Mouse (Mus musculus): ENCODE measurements at regions not wholly inside any gene's neighbourhood (a gene's known extent, or its start where the extent isn't known, plus 50 kb on each side); places are given as distances from the start of the nearest gene placed in this dataset.

- TF ChIP-seq NANOG (IDR thresholded peaks at IDR 0.05; ENCODE audit: borderline replicate concordance, low read length) (no peak), CTCF (conservative IDR thresholded peaks at IDR 0.05; ENCODE audit: low read length) (no peak), POU5F1 (IDR thresholded peaks at IDR 0.05; ENCODE audit: borderline replicate concordance, low read length) (no peak)
Measured at GRCm38 (mm10) chr2:21908813-21909480, 318.4 kb upstream of the Myo3a start.

DNA sequence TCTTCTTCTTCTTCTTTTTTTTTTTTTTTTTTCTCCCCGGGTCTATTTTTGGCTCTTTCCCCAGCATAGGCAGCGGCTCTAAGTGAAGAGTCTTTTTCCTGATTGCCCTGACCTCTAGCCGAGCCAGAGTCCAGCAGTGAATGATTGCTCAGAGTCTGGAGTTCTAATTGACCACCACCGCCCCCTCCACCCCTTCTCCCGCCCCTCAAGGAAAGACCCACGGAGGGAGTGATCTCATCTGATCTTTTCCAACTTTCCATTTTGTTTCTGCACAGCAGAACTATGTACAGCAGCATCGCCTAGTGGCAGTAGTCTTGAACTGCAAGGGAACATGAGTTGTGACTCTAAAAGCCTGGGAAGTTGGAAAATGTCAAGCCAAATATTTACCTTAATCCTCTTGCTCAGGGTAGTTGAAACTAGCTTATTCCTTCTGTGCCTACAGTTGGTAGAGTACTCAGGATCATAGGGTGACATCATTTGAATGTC lies 317.8 kb upstream of the Myo3a start:
- TF ChIP-seq POU5F1 (IDR thresholded peaks at IDR 0.05; ENCODE audit: borderline replicate concordance, low read length): no peak
- TF ChIP-seq CTCF (conservative IDR thresholded peaks at IDR 0.05; ENCODE audit: low read length): peak; percentile 100
- Histone ChIP-seq H3K4me1 (replicated peaks; ENCODE audit: low read depth, low read length) (no peaks in the 10 kb centered on the region), H3K27me3 (ENCODE audit: insufficient read depth, low read length) (no peaks in the 10 kb centered on the region), H3K4me3 (replicated peaks; ENCODE audit: low read length) (no peak overlapping the region), H3K9me3 (ENCODE audit: low read length) (0 out of 2 replicates have a peak, but pooled peaks cover 3% of the 10 kb centered on the region), H3K36me3 (ENCODE audit: insufficient read depth, low read length) (no peaks in the 10 kb centered on the region)

More at GRCm38 (mm10) chr2:21908813-21909480, 318.4 kb upstream of the Myo3a start:
- Histone ChIP-seq H3K4me3 (replicated peaks; ENCODE audit: low read length) (no peak overlapping the region), H3K9me3 (ENCODE audit: low read length) (0 out of 2 replicates have a peak, but pooled peaks cover 3% of the 10 kb centered on the region), H3K4me1 (replicated peaks; ENCODE audit: low read depth, low read length) (no peaks in the 10 kb centered on the region), H3K36me3 (ENCODE audit: insufficient read depth, low read length) (no peaks in the 10 kb centered on the region), H3K27me3 (ENCODE audit: insufficient read depth, low read length) (no peaks in the 10 kb centered on the region)

DNA sequence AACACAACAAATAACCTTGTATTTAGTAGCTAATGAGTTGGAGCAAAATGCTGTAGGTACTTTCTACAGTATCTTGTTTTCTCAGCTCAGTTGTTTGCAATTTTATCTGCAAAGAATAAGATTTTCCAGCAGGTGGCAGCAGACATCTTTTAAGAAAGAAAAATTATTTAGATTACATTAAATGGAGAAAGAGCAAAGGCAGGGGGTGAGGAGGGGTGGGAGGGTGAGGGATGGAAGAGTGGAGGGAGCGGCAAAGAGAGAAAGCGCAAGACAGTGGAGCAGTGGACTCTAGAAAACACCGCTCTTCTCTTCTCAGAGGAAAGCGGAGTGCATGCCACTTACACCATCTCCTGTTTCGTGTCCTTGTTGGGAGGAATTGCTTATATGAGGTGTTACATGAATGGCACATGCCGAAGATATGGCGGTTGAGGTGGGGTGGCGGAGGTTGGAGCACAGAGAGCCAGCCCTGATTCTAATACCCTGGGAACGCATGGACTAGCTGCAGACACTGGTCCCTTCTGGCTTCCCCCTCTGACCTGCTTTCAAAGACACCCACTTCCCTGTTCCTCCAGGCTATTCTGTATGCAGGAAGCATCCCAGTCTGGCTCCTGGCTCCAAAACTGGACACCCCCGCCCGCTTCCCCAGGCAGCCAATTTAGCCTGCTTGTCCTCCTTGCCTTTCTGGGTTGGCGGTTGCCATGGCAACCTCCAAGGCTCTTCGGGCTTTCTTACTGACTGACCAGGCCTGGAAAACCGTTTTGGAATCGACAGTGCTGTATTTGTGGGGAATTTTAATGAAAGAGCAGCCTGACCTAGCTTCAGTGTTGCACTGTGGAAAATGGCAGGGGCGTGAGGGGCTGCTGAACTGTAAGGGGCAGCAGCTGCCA lies 309.3 kb upstream of the Myo3a start:
- Histone ChIP-seq H3K27me3 (ENCODE audit: insufficient read depth, low read length) (peaks cover 2% of the 10 kb centered on the region; the same call in 1 of the 2 replicates), H3K9me3 (ENCODE audit: low read length) (peaks cover 19% of the 10 kb centered on the region), H3K4me3 (replicated peaks; ENCODE audit: low read length) (peak overlapping the region; percentile 53), H3K4me1 (replicated peaks; ENCODE audit: low read depth, low read length) (peaks cover 8% of the 10 kb centered on the region), H3K36me3 (ENCODE audit: insufficient read depth, low read length) (no peaks in the 10 kb centered on the region)
- TF ChIP-seq POU5F1 (IDR thresholded peaks at IDR 0.05; ENCODE audit: borderline replicate concordance, low read length): no peak
- no peak for TF ChIP-seq NANOG (IDR thresholded peaks at IDR 0.05; ENCODE audit: borderline replicate concordance, low read length)
- peak; percentile 16; the same call in 1 of the 2 replicates for TF ChIP-seq CTCF (conservative IDR thresholded peaks at IDR 0.05; ENCODE audit: low read length)

- H3K27me3 ChIP-seq (ENCODE audit: insufficient read depth, low read length): peaks cover 2% of the 10 kb centered on the region; the same call in 1 of the 2 replicates
- H3K4me1 ChIP-seq (replicated peaks; ENCODE audit: low read depth, low read length): peaks cover 8% of the 10 kb centered on the region
- H3K9me3 ChIP-seq (ENCODE audit: low read length): peaks cover 19% of the 10 kb centered on the region
- no peaks in the 10 kb centered on the region for H3K36me3 ChIP-seq (ENCODE audit: insufficient read depth, low read length)
- no peak overlapping the region for H3K4me3 ChIP-seq (replicated peaks; ENCODE audit: low read length)
- TF ChIP-seq CTCF (conservative IDR thresholded peaks at IDR 0.05; ENCODE audit: low read length): no peak
Measured at GRCm38 (mm10) chr2:21919091-21919490, 308.2 kb upstream of the Myo3a start.

GRCm38 (mm10) chr2:21927656-21928055 lies 299.6 kb upstream of the Myo3a start:
- H3K36me3 ChIP-seq (ENCODE audit: insufficient read depth, low read length): no peaks in the 10 kb centered on the region

GRCm38 (mm10) chr2:21939993-21940392 lies 287.3 kb upstream of the Myo3a start:
- TF ChIP-seq NANOG (IDR thresholded peaks at IDR 0.05; ENCODE audit: borderline replicate concordance, low read length) (no peak), POU5F1 (IDR thresholded peaks at IDR 0.05; ENCODE audit: borderline replicate concordance, low read length) (no peak), CTCF (conservative IDR thresholded peaks at IDR 0.05; ENCODE audit: low read length) (no peak)

More at GRCm38 (mm10) chr2:21927656-21928055, 299.6 kb upstream of the Myo3a start:
- Histone ChIP-seq H3K4me1 (replicated peaks; ENCODE audit: low read depth, low read length) (no peaks in the 10 kb centered on the region), H3K27me3 (ENCODE audit: insufficient read depth, low read length) (no peaks in the 10 kb centered on the region; the same call in 1 of the 2 replicates), H3K9me3 (ENCODE audit: low read length) (peaks cover 19% of the 10 kb centered on the region), H3K4me3 (replicated peaks; ENCODE audit: low read length) (no peak overlapping the region)
- no peak for TF ChIP-seq POU5F1 (IDR thresholded peaks at IDR 0.05; ENCODE audit: borderline replicate concordance, low read length)
- no peak for TF ChIP-seq NANOG (IDR thresholded peaks at IDR 0.05; ENCODE audit: borderline replicate concordance, low read length)
- peak; percentile 21; the same call in 1 of the 2 replicates for TF ChIP-seq CTCF (conservative IDR thresholded peaks at IDR 0.05; ENCODE audit: low read length)

GRCm38 (mm10) chr2:21940797-21941487 lies 286.4 kb upstream of the Myo3a start:
- Histone ChIP-seq H3K4me1 (replicated peaks; ENCODE audit: low read depth, low read length) (no peaks in the 10 kb centered on the region), H3K36me3 (ENCODE audit: insufficient read depth, low read length) (no peaks in the 10 kb centered on the region), H3K27me3 (ENCODE audit: insufficient read depth, low read length) (no peaks in the 10 kb centered on the region), H3K9me3 (ENCODE audit: low read length) (peaks cover 5% of the 10 kb centered on the region), H3K4me3 (replicated peaks; ENCODE audit: low read length) (no peak overlapping the region)
- TF ChIP-seq CTCF (conservative IDR thresholded peaks at IDR 0.05; ENCODE audit: low read length): peak; percentile 73
- TF ChIP-seq NANOG (IDR thresholded peaks at IDR 0.05; ENCODE audit: borderline replicate concordance, low read length): no peak

More at GRCm38 (mm10) chr2:21939993-21940392, 287.3 kb upstream of the Myo3a start:
- no peaks in the 10 kb centered on the region for H3K36me3 ChIP-seq (ENCODE audit: insufficient read depth, low read length)
- H3K9me3 ChIP-seq (ENCODE audit: low read length): peaks cover 5% of the 10 kb centered on the region
- H3K4me3 ChIP-seq (replicated peaks; ENCODE audit: low read length): no peak overlapping the region
- no peaks in the 10 kb centered on the region for H3K27me3 ChIP-seq (ENCODE audit: insufficient read depth, low read length)
- no peaks in the 10 kb centered on the region for H3K4me1 ChIP-seq (replicated peaks; ENCODE audit: low read depth, low read length)

DNA sequence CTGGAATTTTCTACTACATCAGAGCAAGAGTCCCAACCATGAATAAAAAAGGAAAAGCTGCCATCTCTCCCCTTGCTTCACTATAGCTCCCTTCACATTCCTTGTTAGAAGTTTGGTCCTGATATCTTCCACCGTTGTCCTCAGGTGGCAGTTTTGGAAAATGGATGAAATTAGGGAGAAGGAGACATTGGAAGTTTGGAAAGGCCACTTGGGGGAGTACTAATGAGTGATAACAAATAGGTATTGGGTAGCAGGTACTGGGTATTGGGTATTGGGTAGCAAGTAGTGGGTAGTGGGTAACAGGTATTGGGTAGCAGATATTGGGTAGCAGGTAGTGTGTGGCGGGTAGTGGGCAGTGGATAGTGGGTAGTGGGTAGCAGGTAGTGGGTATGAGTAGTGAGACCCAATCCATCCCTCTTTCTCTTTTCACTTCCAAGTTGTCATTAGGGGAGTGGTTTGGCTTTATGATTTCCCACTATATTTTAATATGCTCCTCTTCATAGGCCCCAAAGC lies 285.8 kb upstream of the Myo3a start:
- Histone ChIP-seq H3K36me3 (ENCODE audit: insufficient read depth, low read length) (no peaks in the 10 kb centered on the region), H3K9me3 (ENCODE audit: low read length) (peaks cover 5% of the 10 kb centered on the region), H3K4me3 (replicated peaks; ENCODE audit: low read length) (no peak overlapping the region), H3K27me3 (ENCODE audit: insufficient read depth, low read length) (no peaks in the 10 kb centered on the region), H3K4me1 (replicated peaks; ENCODE audit: low read depth, low read length) (no peaks in the 10 kb centered on the region)
- TF ChIP-seq NANOG (IDR thresholded peaks at IDR 0.05; ENCODE audit: borderline replicate concordance, low read length): no peak
- TF ChIP-seq POU5F1 (IDR thresholded peaks at IDR 0.05; ENCODE audit: borderline replicate concordance, low read length): no peak
- no peak for TF ChIP-seq CTCF (conservative IDR thresholded peaks at IDR 0.05; ENCODE audit: low read length)
